Mouse (Mus musculus): ENCODE measurements around the gene Ostf1. TPM values are rescaled to one million over a fixed set of nuclear protein-coding genes. Genes with fewer than 3 reads are reported as not detected.

Ostf1 gene
- polyA plus RNA-seq (2014; fragmentation: Nextera tagmentation; extraction: Ambion mirVana): 46.1 and 48.8 TPM in 2 replicates

DNA sequence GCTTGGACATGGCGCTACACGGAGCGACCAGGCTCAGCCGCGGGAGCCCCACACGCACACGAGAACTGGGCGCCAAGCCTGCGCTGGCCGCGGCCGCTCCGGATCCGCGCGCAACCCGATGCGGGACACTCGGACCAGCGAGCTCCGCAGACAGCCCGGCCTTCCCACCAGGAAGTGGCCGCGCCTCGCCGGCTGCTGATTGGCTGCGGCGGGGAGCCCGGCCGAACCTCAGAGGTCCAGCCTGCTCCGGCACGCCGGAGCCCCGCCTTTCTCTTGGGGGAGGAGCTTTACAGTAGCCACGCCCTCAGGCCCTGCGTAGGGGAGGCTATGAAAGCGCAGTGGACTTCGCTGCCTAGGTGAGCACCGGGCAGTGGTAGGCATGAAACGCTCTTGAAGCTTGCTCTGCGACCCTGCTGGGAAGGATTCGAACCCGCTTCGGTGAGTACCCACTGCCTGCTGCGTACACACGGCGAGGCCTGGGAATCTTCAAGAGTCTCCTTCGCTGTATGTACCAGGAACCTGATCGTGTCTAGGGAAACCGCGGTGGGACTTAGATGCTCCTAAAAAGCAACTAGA lies at the start of gene Ostf1, which contains the start of gene Nmrk1:
Gene Ostf1, minus strand, starts transcription at position 180 of the 576 bp plus-strand sequence.
Gene Nmrk1, plus strand, starts transcription at position 307 of the 576 bp plus-strand sequence.
- Histone ChIP-seq H3K4me2 (peak within 1 kb of the TSS; percentile 89), H3K4me3 (ENCODE audit: low read depth, low read length) (peak within 1 kb of the TSS; percentile 70), H3K9me3 (ENCODE audit: control insufficient read depth, low read length) (no peaks in the 10 kb centered on the region), H3K27me3 (ENCODE audit: control insufficient read depth, insufficient read depth, low read length) (no peaks in the 10 kb centered on the region), H3K4me1 (ENCODE audit: control insufficient read depth, insufficient read depth, low read length) (peaks cover 10% of the 10 kb centered on the region; the same call in 1 of the 2 replicates), H3K9ac (ENCODE audit: low read length) (peak within 1 kb of the TSS; percentile 65), H3K36me3 (ENCODE audit: control insufficient read depth, insufficient read depth, low read length) (no peaks in the 10 kb centered on the region), H3K27ac (ENCODE audit: low read depth, low read length) (peak within 1 kb of the TSS; percentile 56; the same call in 1 of the 2 replicates)
- under 1% methylated on average over 51 of the region's 51 CpGs for WGBS
- peak; percentile 99 for DNase-seq (ENCODE audit: low spot score, missing footprints)
- ATAC-seq (ENCODE audit: low FRiP score): peak; percentile 99

DNA sequence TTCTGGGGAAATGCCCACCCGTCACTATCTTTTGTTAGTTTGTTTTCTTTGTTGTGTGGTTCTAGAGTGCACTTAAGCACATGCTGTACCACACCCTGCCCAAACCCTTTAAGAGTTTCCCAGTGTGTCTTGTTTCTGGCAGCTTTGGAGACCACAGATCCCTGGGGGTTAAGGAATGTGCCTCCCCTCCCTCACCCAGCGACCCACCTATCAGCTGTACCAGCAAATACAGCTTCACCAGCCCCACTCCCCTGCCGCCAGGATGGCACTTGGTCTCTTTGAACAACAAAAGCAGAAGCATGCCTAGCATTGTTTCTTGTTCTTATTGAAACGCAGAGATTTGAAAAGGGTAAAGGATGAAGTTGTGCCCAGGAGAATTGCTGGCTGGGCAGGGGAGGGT lies 41.5 kb upstream of the Ostf1 start:
- DNase-seq (ENCODE audit: low spot score, missing footprints): peak; percentile 86
- Histone ChIP-seq H3K4me3 (ENCODE audit: low read depth, low read length) (no peak overlapping the region), H3K36me3 (ENCODE audit: control insufficient read depth, insufficient read depth, low read length) (no peaks in the 10 kb centered on the region), H3K9me3 (ENCODE audit: control insufficient read depth, low read length) (no peaks in the 10 kb centered on the region), H3K9ac (ENCODE audit: low read length) (0 out of 2 replicates have a peak overlapping the region, but pooled peaks have one; percentile 20), H3K4me1 (ENCODE audit: control insufficient read depth, insufficient read depth, low read length) (peaks cover 16% of the 10 kb centered on the region), H3K4me2 (peak overlapping the region; percentile 62; the same call in 1 of the 2 replicates), H3K27ac (ENCODE audit: low read depth, low read length) (no peak overlapping the region), H3K27me3 (ENCODE audit: control insufficient read depth, insufficient read depth, low read length) (no peaks in the 10 kb centered on the region)
- no peak for ATAC-seq (ENCODE audit: low FRiP score)
- WGBS: 5% methylated on average over 4 of the region's 4 CpGs

DNA sequence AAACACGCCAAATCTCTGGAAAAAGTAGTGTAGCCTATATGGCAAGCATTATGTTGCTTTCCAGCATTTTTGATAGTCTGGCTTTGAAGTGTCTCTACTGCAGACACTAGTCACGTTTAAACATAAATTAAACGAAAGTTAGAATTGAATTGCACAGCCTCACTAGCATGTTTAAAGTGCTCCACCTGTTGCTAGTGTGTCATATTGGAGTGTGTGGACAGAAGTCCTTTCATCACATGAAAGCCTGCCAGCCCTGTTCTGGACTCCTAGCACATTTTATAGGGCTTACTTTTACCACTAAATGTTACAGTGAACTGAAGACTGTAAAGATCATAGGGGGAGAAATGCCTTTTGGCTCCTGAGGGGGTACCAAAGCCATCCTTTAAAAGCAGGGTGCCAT lies 40.9 kb upstream of the Ostf1 start:
- WGBS: 64% methylated on average over 3 of the region's 3 CpGs
- no peaks in the 10 kb centered on the region for H3K36me3 ChIP-seq (ENCODE audit: control insufficient read depth, insufficient read depth, low read length)
- H3K9me3 ChIP-seq (ENCODE audit: control insufficient read depth, low read length): no peaks in the 10 kb centered on the region
- peak overlapping the region; percentile 62 for H3K4me2 ChIP-seq
- H3K27ac ChIP-seq (ENCODE audit: low read depth, low read length): no peak overlapping the region
- no peak overlapping the region; the same call in 1 of the 2 replicates for H3K4me3 ChIP-seq (ENCODE audit: low read depth, low read length)
- no peak for DNase-seq (ENCODE audit: low spot score, missing footprints)
- H3K4me1 ChIP-seq (ENCODE audit: control insufficient read depth, insufficient read depth, low read length): peaks cover 16% of the 10 kb centered on the region
- H3K9ac ChIP-seq (ENCODE audit: low read length): 0 out of 2 replicates have a peak overlapping the region, but pooled peaks have one; percentile 13
- ATAC-seq (ENCODE audit: low FRiP score): no peak
- no peaks in the 10 kb centered on the region for H3K27me3 ChIP-seq (ENCODE audit: control insufficient read depth, insufficient read depth, low read length)

DNA sequence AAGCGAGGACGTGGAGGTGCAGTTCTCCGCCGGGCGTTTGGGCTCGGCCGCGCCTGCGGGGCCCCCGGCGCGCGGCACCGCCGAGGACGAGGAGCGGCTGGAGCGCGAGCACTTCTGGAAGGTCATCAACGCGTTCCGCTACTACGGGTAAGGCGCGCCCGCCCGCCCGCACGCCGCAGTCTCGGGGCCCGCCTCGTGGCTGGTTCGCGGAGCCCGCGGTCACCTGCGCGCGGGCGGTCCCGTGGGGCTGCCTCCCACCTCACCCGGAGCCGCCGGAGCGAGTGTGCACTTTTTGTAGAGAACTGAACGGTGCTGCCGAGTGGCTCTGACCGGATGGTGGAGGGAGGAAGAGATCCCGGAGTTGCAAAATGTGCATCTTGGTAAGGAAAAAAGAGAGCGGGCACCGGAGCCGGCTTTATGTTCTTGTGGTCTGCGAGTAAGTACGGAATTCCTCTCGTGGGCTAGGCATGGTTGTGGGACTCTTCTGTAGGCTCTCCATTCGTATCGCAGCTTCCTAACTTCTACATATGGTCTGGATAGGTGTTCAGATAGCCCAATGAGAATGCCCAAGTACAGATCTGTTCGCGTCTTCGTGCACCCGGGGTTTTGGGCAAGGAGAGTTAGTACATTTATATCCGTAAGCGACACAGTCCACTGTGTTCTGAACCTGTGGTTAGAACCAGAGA lies 39.6 kb upstream of the Ostf1 start:
- Histone ChIP-seq H3K4me3 (ENCODE audit: low read depth, low read length) (peak overlapping the region; percentile 75), H3K4me2 (peak overlapping the region; percentile 62), H3K9ac (ENCODE audit: low read length) (peak overlapping the region; percentile 83), H3K9me3 (ENCODE audit: control insufficient read depth, low read length) (no peaks in the 10 kb centered on the region), H3K36me3 (ENCODE audit: control insufficient read depth, insufficient read depth, low read length) (no peaks in the 10 kb centered on the region), H3K27ac (ENCODE audit: low read depth, low read length) (peak overlapping the region; percentile 53), H3K4me1 (ENCODE audit: control insufficient read depth, insufficient read depth, low read length) (peaks cover 16% of the 10 kb centered on the region), H3K27me3 (ENCODE audit: control insufficient read depth, insufficient read depth, low read length) (no peaks in the 10 kb centered on the region)
- ATAC-seq (ENCODE audit: low FRiP score) (peak; percentile 79), DNase-seq (ENCODE audit: low spot score, missing footprints) (peak; percentile 95)
- WGBS: under 1% methylated on average over 53 of the region's 64 CpGs

DNA sequence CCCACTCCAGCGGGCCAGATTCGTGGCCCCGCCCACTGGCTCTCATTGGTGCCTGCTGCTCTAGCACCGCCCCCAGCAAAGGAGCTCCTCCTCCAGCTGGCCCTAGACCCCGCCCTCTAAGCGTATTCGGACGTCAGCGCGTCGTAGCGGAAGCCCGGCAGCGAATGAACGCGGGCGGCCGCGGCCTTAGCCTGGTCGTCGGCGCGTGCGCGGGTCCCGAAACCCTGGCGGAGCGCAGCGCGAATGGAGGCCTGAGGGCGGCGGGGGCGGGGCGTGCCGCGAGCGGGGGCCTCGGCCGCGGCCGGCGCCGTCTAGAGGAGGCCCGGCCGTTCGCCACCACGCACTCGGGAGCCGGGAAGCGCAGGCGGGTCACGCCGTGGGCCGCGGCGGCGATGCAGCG lies 39.0 kb upstream of the Ostf1 start, which contains the start of gene Carnmt1:
Gene Carnmt1, plus strand, starts transcription at position 157 of the 400 bp plus-strand sequence.
- Histone ChIP-seq H3K27me3 (ENCODE audit: control insufficient read depth, insufficient read depth, low read length) (no peaks in the 10 kb centered on the region), H3K9ac (ENCODE audit: low read length) (peak within 1 kb of the TSS; percentile 83), H3K4me1 (ENCODE audit: control insufficient read depth, insufficient read depth, low read length) (peaks cover 16% of the 10 kb centered on the region), H3K4me3 (ENCODE audit: low read depth, low read length) (peak within 1 kb of the TSS; percentile 75), H3K36me3 (ENCODE audit: control insufficient read depth, insufficient read depth, low read length) (no peaks in the 10 kb centered on the region), H3K27ac (ENCODE audit: low read depth, low read length) (peak within 1 kb of the TSS; percentile 53), H3K4me2 (peak within 1 kb of the TSS; percentile 62), H3K9me3 (ENCODE audit: control insufficient read depth, low read length) (no peaks in the 10 kb centered on the region)
- DNase-seq (ENCODE audit: low spot score, missing footprints): peak; percentile 99
- WGBS: under 1% methylated on average over 50 of the region's 58 CpGs
- peak; percentile 99 for ATAC-seq (ENCODE audit: low FRiP score)

DNA sequence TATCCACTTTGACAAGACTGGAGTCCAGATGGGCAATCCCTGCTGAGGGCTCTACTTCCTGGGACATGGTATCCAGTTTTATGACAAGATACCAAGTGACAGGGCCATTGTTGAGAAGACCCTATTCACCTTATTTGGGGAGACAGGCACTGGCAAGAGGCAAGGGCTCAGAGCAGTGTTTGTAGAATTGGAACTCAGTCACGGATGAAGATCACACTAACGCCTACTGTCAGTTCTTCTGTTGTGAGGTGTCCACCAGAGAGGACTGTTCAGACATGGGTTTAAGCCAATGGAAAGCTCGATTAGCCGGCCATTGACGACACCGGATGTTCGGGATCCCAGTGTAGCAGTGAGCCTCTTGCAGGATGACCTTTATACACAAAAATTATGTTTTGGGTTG lies 37.9 kb upstream of the Ostf1 start:
- WGBS: 56% methylated on average over 7 of the region's 7 CpGs
- no peak overlapping the region for H3K4me2 ChIP-seq
- H3K27me3 ChIP-seq (ENCODE audit: control insufficient read depth, insufficient read depth, low read length): no peaks in the 10 kb centered on the region
- no peaks in the 10 kb centered on the region for H3K36me3 ChIP-seq (ENCODE audit: control insufficient read depth, insufficient read depth, low read length)
- peak; percentile 83 for DNase-seq (ENCODE audit: low spot score, missing footprints)
- no peak overlapping the region for H3K27ac ChIP-seq (ENCODE audit: low read depth, low read length)
- no peak overlapping the region for H3K9ac ChIP-seq (ENCODE audit: low read length)
- no peaks in the 10 kb centered on the region for H3K9me3 ChIP-seq (ENCODE audit: control insufficient read depth, low read length)
- ATAC-seq (ENCODE audit: low FRiP score): no peak
- peaks cover 16% of the 10 kb centered on the region for H3K4me1 ChIP-seq (ENCODE audit: control insufficient read depth, insufficient read depth, low read length)
- no peak overlapping the region for H3K4me3 ChIP-seq (ENCODE audit: low read depth, low read length)

DNA sequence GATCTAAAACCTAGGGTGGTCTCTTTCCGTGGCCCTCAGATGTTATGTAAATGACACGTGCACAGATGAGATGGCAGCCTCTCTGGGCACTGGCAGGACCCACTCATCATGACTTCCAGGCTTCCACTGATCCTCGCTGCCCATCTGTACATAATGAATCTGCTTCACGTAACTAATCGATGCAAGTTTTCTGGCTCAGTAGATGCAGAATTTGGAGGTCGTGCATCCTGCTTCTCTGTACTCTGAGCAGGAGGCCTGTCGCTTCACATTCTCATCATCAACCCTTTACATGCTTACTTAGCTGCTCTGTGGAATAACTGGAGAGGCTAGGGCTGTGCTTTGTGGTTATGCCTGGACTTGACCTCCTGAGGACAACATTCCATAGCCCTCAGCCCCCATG lies 35.3 kb upstream of the Ostf1 start:
- no peak for ATAC-seq (ENCODE audit: low FRiP score)
- no peaks in the 10 kb centered on the region for H3K27me3 ChIP-seq (ENCODE audit: control insufficient read depth, insufficient read depth, low read length)
- no peak overlapping the region for H3K9ac ChIP-seq (ENCODE audit: low read length)
- no peak for DNase-seq (ENCODE audit: low spot score, missing footprints)
- H3K4me1 ChIP-seq (ENCODE audit: control insufficient read depth, insufficient read depth, low read length): peaks cover 2% of the 10 kb centered on the region; the same call in 1 of the 2 replicates
- no peak overlapping the region for H3K4me3 ChIP-seq (ENCODE audit: low read depth, low read length)
- WGBS: 78% methylated on average over 7 of the region's 7 CpGs
- H3K36me3 ChIP-seq (ENCODE audit: control insufficient read depth, insufficient read depth, low read length): no peaks in the 10 kb centered on the region
- H3K9me3 ChIP-seq (ENCODE audit: control insufficient read depth, low read length): no peaks in the 10 kb centered on the region
- no peak overlapping the region for H3K4me2 ChIP-seq
- no peak overlapping the region for H3K27ac ChIP-seq (ENCODE audit: low read depth, low read length)

DNA sequence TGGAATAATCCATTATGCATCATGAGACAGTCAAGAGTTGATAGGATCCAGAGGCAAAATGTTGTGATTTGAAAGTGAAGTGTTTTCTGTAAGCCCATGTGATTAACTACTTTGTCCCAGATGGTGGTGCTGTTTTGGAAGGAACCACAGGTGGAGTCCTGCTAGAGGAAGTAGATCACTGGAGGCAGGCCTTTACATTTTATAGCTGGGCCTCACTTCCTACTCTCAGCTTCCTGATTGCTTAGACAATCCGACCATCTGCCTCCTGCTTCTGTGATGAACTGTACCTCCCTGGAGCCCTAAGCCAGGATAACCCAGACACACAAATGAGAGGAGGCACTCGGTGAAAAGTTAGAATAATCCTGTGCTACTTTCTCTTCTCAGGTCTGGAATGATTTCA lies 32.3 kb upstream of the Ostf1 start:
- Histone ChIP-seq H3K4me3 (ENCODE audit: low read depth, low read length) (no peak overlapping the region), H3K9me3 (ENCODE audit: control insufficient read depth, low read length) (no peaks in the 10 kb centered on the region), H3K4me1 (ENCODE audit: control insufficient read depth, insufficient read depth, low read length) (no peaks in the 10 kb centered on the region), H3K27me3 (ENCODE audit: control insufficient read depth, insufficient read depth, low read length) (no peaks in the 10 kb centered on the region), H3K4me2 (no peak overlapping the region), H3K27ac (ENCODE audit: low read depth, low read length) (no peak overlapping the region), H3K36me3 (ENCODE audit: control insufficient read depth, insufficient read depth, low read length) (no peaks in the 10 kb centered on the region), H3K9ac (ENCODE audit: low read length) (no peak overlapping the region)
- WGBS: 73% methylated on average over 2 of the region's 2 CpGs
- DNase-seq (ENCODE audit: low spot score, missing footprints) (no peak), ATAC-seq (ENCODE audit: low FRiP score) (no peak)

DNA sequence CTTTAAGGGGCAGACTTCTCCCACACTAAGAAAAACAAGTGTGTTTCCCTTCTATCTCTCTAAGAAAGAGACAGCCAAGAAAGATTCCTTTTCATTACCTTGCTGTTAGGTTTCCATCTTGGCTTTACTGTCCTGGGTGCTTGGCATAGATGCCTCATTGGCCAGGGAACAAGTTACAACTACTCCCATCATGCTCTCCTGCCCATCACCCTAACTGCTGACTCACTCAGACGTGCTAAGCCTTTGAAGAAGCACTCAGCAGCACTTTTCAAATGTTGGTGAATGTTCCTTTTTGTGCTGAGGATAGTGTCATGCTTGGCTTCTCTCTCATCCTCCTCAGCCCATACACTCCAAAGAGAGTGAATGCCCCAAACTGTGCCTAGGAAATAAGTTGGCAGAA lies 30.1 kb upstream of the Ostf1 start:
- H3K27me3 ChIP-seq (ENCODE audit: control insufficient read depth, insufficient read depth, low read length): no peaks in the 10 kb centered on the region
- no peak overlapping the region for H3K4me3 ChIP-seq (ENCODE audit: low read depth, low read length)
- no peaks in the 10 kb centered on the region for H3K36me3 ChIP-seq (ENCODE audit: control insufficient read depth, insufficient read depth, low read length)
- no peak overlapping the region for H3K9ac ChIP-seq (ENCODE audit: low read length)
- WGBS: 37% methylated on average over 1 of the region's 1 CpGs
- no peaks in the 10 kb centered on the region for H3K4me1 ChIP-seq (ENCODE audit: control insufficient read depth, insufficient read depth, low read length)
- DNase-seq (ENCODE audit: low spot score, missing footprints) (no peak), ATAC-seq (ENCODE audit: low FRiP score) (no peak)
- no peaks in the 10 kb centered on the region for H3K9me3 ChIP-seq (ENCODE audit: control insufficient read depth, low read length)
- H3K27ac ChIP-seq (ENCODE audit: low read depth, low read length): no peak overlapping the region
- H3K4me2 ChIP-seq: no peak overlapping the region
